Mouse (Mus musculus) cerebellum, adult 11 months (tissue): ENCODE measurements around the gene Slc44a1.

ENCODE experiments used
- DNase-seq: peaks from one replicate; pipeline ENCODE4 v3.0.0; 2022

Gene Slc44a1

GRCm38 (mm10) chr4:53539929-53540328, 99.7 kb downstream of the Slc44a1 start:
- no peak for DNase-seq

GRCm38 (mm10) chr4:53543421-53543820, 103.2 kb downstream of the Slc44a1 start:
- no peak for DNase-seq

GRCm38 (mm10) chr4:53544889-53545288, 104.7 kb downstream of the Slc44a1 start:
- DNase-seq: no peak

- DNase-seq: no peak
Observed at GRCm38 (mm10) chr4:53547381-53547780, 107.2 kb downstream of the Slc44a1 start.

- DNase-seq: no peak
Observed at GRCm38 (mm10) chr4:53549375-53549774, 109.2 kb downstream of the Slc44a1 start.

- no peak for DNase-seq
Observed at GRCm38 (mm10) chr4:53564618-53565017, 124.4 kb downstream of the Slc44a1 start.

- DNase-seq: no peak
Observed at GRCm38 (mm10) chr4:53567065-53567464, 126.9 kb downstream of the Slc44a1 start.

GRCm38 (mm10) chr4:53575558-53575957, 135.3 kb downstream of the Slc44a1 start:
- DNase-seq: no peak

GRCm38 (mm10) chr4:53587676-53588075, 147.5 kb downstream of the Slc44a1 start:
- DNase-seq: no peak

GRCm38 (mm10) chr4:53588936-53589335, 148.7 kb downstream of the Slc44a1 start:
- DNase-seq: no peak

GRCm38 (mm10) chr4:53589466-53589865, 149.3 kb downstream of the Slc44a1 start:
- DNase-seq: no peak

GRCm38 (mm10) chr4:53590163-53590562, 149.9 kb downstream of the Slc44a1 start:
- no peak for DNase-seq

- no peak for DNase-seq
Observed at GRCm38 (mm10) chr4:53590691-53591447, 150.7 kb downstream of the Slc44a1 start.

GRCm38 (mm10) chr4:53591536-53591935, 151.3 kb downstream of the Slc44a1 start:
- no peak for DNase-seq

- no peak for DNase-seq
Observed at GRCm38 (mm10) chr4:53591941-53592340, 151.7 kb downstream of the Slc44a1 start.

GRCm38 (mm10) chr4:53592386-53592785, 152.2 kb downstream of the Slc44a1 start:
- no peak for DNase-seq

GRCm38 (mm10) chr4:53594204-53594603, 154.0 kb downstream of the Slc44a1 start:
- peak; percentile 52 for DNase-seq

GRCm38 (mm10) chr4:53595246-53596062, 155.2 kb downstream of the Slc44a1 start:
- DNase-seq: no peak

GRCm38 (mm10) chr4:53596063-53596895, 156.1 kb downstream of the Slc44a1 start:
- DNase-seq: no peak

GRCm38 (mm10) chr4:53600462-53600861, 160.2 kb downstream of the Slc44a1 start:
- no peak for DNase-seq

- no peak for DNase-seq
Observed at GRCm38 (mm10) chr4:53614576-53615225, 174.5 kb downstream of the Slc44a1 start.

GRCm38 (mm10) chr4:53617968-53618367, 177.8 kb downstream of the Slc44a1 start:
- DNase-seq: no peak

GRCm38 (mm10) chr4:53620104-53620503, 179.9 kb downstream of the Slc44a1 start:
- no peak for DNase-seq
